Mouse (Mus musculus): ENCODE data around the gene Clec4g. TPM values are rescaled to one million over a fixed set of nuclear protein-coding genes. Genes with fewer than 3 reads are reported as not detected.
A peak's percentile ranks its signal among the peaks of the same experiment; 100 is the strongest.

Gene Clec4g
- total RNA-seq, 2 experiments from 2014 or later: not detected

- no peak for ATAC-seq (replicated peaks; ENCODE audit: poor library complexity, severe bottlenecking)
These were observed 38.0 kb downstream of the Clec4g start for GRCm38 (mm10) chr8:3682435-3682834.

- no peak for ATAC-seq (replicated peaks; ENCODE audit: poor library complexity, severe bottlenecking)
These were observed 40.8 kb downstream of the Clec4g start for GRCm38 (mm10) chr8:3679656-3680055.

DNA sequence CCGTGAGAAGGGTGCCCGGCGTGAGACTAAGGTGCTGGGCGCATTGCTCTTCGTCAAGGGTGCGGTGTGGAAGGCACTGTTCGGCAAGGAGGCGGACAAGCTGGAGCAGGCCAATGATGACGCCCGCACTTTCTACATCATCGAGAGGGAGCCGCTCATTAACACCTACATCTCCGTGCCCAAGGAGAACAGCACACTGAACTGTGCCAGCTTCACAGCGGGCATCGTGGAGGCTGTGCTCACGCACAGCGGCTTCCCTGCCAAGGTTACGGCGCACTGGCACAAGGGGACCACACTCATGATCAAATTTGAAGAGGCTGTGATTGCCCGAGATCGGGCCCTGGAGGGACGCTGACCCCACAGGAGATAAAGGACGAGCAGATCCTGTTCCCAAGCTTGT lies 41.2 kb downstream of the Clec4g start:
- no peak for ATAC-seq (replicated peaks; ENCODE audit: poor library complexity, severe bottlenecking)

- no peak for ATAC-seq (replicated peaks; ENCODE audit: poor library complexity, severe bottlenecking)
These were observed 41.6 kb downstream of the Clec4g start for GRCm38 (mm10) chr8:3678831-3679230.

DNA sequence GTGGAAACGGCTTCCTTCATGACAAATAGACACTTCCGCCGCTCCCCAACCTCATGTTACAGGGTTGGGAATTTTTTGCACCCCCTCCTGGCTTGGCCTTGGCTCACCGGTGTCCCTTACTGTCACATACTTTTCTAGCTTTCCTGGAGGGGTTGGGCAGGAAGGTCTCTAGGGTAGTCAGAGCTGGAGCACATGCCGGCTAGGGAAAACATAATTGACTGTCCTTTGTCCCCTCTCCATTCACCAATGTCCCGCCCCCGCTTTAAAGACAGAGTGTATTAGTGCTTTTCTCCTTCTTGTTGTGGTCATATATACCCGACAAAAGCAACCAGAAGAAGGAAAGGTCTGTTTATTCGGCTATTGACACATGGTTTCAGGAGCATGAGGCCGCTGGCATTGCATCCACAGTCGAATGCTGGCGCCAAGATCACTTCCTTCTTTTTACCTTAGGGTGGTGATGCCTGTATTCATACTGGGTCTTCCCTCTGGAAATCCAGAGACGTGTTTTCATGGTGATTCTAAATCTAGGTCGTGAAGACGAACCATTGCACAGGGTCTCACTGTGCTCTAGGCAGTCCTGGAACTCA lies 43.4 kb downstream of the Clec4g start:
- ATAC-seq (replicated peaks; ENCODE audit: poor library complexity, severe bottlenecking): peak; percentile 43

GRCm38 (mm10) chr8:3676131-3676992 lies 44.1 kb downstream of the Clec4g start, which contains the start of gene Trappc5:
Gene Trappc5, plus strand, starts transcription at chr8:3676299.
- ATAC-seq (replicated peaks; ENCODE audit: poor library complexity, severe bottlenecking): peak; percentile 72

DNA sequence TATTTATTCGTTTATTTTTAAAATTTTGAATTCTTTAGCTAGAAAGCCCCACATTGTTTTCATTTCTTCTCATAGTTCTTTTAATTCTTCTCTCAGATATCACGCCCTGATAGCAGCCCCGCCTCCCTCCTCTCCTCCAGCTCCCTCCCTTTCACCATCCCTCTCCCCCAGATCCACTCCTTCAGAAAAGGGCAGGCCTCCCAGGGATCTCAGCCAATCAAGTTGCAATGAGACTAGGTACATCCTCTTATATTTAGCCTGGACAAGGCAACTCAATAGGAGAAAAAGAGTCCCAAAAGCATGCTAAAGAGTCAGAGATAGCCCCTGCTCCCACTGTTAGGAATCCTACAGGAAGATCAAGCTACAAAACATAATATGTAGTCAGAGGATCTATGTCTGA lies 45.8 kb downstream of the Clec4g start:
- ATAC-seq (replicated peaks; ENCODE audit: poor library complexity, severe bottlenecking): no peak

DNA sequence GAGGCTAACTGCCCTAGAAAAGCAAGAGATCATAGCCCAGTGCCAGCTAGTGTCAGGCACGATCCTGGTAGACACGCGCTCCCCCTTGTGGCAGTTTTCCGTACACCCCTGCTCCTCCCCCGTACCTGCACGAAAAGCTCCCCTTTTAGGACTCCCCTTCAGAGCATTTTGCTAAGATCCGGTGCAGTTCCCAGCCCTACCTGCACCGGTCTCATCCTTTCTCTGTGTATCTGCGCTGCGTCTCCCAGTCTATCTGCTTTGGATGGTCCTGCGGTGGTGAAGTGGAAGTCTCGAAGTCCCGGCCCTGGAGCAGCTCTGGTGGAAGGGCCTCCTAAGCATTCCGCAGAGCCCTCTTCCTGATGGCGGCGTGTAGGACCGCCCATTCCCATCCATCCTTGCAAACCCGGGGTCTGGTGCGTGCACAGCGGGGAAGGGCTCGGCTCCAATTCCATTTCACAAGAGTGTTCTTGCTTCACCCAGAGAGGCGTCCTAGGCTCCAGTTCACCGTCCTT lies 48.4 kb downstream of the Clec4g start, which contains the start of gene Fcor:
Gene Fcor (minus strand): TSS at position 383 of the 512 bp plus-strand sequence.
- ATAC-seq (replicated peaks; ENCODE audit: poor library complexity, severe bottlenecking): peak; percentile 54

DNA sequence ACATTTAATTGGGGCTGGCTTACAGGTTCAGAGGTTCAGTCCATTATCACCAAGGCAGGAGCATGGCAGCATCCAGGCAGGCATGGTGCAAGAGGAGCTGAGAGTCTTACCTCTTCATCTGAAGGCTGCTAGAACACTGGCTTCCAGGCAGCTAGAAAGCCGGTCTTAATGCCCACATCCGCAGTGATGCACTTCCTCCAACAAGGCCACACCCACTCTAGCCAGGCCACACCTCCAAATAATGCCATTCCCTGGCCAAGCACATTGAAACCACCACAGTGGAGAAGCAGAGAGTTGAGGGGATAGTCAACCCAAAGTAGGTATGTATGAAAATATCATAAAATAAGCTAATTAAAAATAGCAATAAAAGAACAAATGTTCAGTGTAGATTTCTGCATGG lies 50.1 kb downstream of the Clec4g start:
- ATAC-seq (replicated peaks; ENCODE audit: poor library complexity, severe bottlenecking): peak; percentile 47

- ATAC-seq (replicated peaks; ENCODE audit: poor library complexity, severe bottlenecking): peak; percentile 55
These were observed 54.9 kb downstream of the Clec4g start, which contains the start of gene Mcemp1 for GRCm38 (mm10) chr8:3665507-3665906. Gene Mcemp1, plus strand, starts transcription at chr8:3665754.

GRCm38 (mm10) chr8:3664405-3664804 lies 56.0 kb downstream of the Clec4g start:
- peak; percentile 82 for ATAC-seq (replicated peaks; ENCODE audit: poor library complexity, severe bottlenecking)

DNA sequence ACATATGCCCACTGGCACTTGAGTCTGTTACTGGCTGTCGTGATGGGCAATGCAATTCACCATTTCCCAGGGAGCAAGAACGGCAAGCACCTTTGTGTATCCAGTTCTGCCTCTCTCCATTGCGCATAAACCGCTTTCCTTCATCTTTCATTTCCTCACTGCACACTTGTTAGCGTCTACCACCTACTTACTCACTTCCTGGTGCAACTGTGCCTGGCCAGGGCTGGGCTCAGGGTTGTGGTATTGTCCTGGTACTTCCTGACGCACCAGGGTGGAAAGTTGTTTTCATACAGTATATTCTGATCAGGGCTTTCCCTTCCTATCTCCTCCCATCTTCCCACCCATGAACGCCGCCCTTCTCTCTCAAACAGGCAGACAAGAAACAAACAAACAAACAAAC lies 59.6 kb downstream of the Clec4g start:
- ATAC-seq (replicated peaks; ENCODE audit: poor library complexity, severe bottlenecking): peak; percentile 64

Other genes with a start within 250 kb of the Clec4g start
- not detected in 2 replicates for gene Tex45, start 249.8 kb downstream of the Clec4g start, total RNA-seq (2014; fragmentation: Nextera tagmentation)
- not detected in 2 replicates for gene Tex45, start 249.8 kb downstream of the Clec4g start, total RNA-seq (2017)
- gene Zfp358, start 227.5 kb downstream of the Clec4g start, total RNA-seq (2014; fragmentation: Nextera tagmentation): 11.8 and 17.0 TPM in 2 replicates
- 3.3 and 5.0 TPM in 2 replicates for gene Zfp358, start 227.5 kb downstream of the Clec4g start, total RNA-seq (2017)
- gene Mcoln1, start 220.2 kb downstream of the Clec4g start, total RNA-seq (2014; fragmentation: Nextera tagmentation): 26.7 and 55.5 TPM in 2 replicates
- 21.8 and 41.5 TPM in 2 replicates for gene Mcoln1, start 220.2 kb downstream of the Clec4g start, total RNA-seq (2017)
- gene Pnpla6, start 205.3 kb downstream of the Clec4g start, total RNA-seq (2014; fragmentation: Nextera tagmentation): 39.0 and 39.4 TPM in 2 replicates
- 11.8 and 16.8 TPM in 2 replicates for gene Pnpla6, start 205.3 kb downstream of the Clec4g start, total RNA-seq (2017)
- not detected in 2 replicates for gene C330021F23Rik, start 152.7 kb downstream of the Clec4g start, total RNA-seq (2014; fragmentation: Nextera tagmentation)
- gene C330021F23Rik, start 152.7 kb downstream of the Clec4g start, total RNA-seq (2017): 0.43 TPM in 1 of 2 replicates, not detected in the other
- gene Camsap3, start 133.4 kb downstream of the Clec4g start, total RNA-seq (2014; fragmentation: Nextera tagmentation): 0.19 and 0.82 TPM in 2 replicates
- gene Camsap3, start 133.4 kb downstream of the Clec4g start, total RNA-seq (2017): 0.13 TPM in 1 of 2 replicates, not detected in the other
- gene Xab2, start 99.3 kb downstream of the Clec4g start, total RNA-seq (2014; fragmentation: Nextera tagmentation): 33.1 and 35.2 TPM in 2 replicates
- gene Xab2, start 99.3 kb downstream of the Clec4g start, total RNA-seq (2017): 44.9 and 51.3 TPM in 2 replicates
- 118 and 132 TPM in 2 replicates for gene Pet100, start 99.1 kb downstream of the Clec4g start, total RNA-seq (2014; fragmentation: Nextera tagmentation)
- gene Pet100, start 99.1 kb downstream of the Clec4g start, total RNA-seq (2017): 141 and 273 TPM in 2 replicates
- gene Pcp2, start 95.1 kb downstream of the Clec4g start, total RNA-seq (2014; fragmentation: Nextera tagmentation): not detected in 2 replicates
- not detected in 2 replicates for gene Pcp2, start 95.1 kb downstream of the Clec4g start, total RNA-seq (2017)
- gene Stxbp2, start 89.7 kb downstream of the Clec4g start, total RNA-seq (2014; fragmentation: Nextera tagmentation): 194 and 226 TPM in 2 replicates
- 109 and 135 TPM in 2 replicates for gene Stxbp2, start 89.7 kb downstream of the Clec4g start, total RNA-seq (2017)
- 0.73 TPM in 1 of 2 replicates, not detected in the other for gene Retn, start 64.9 kb downstream of the Clec4g start, total RNA-seq (2014; fragmentation: Nextera tagmentation)
- not detected in 2 replicates for gene Retn, start 64.9 kb downstream of the Clec4g start, total RNA-seq (2017)
- gene Mcemp1, start 54.9 kb downstream of the Clec4g start, total RNA-seq (2014; fragmentation: Nextera tagmentation): 14.1 and 33.6 TPM in 2 replicates
- gene Mcemp1, start 54.9 kb downstream of the Clec4g start, total RNA-seq (2017): 18.5 and 18.9 TPM in 2 replicates
- 27.9 and 43.5 TPM in 2 replicates for gene Fcor, start 48.3 kb downstream of the Clec4g start, total RNA-seq (2014; fragmentation: Nextera tagmentation)
- 13.1 and 14.4 TPM in 2 replicates for gene Fcor, start 48.3 kb downstream of the Clec4g start, total RNA-seq (2017)
- 24.1 and 27.2 TPM in 2 replicates for gene Trappc5, start 44.4 kb downstream of the Clec4g start, total RNA-seq (2014; fragmentation: Nextera tagmentation)
- 30.9 and 39.8 TPM in 2 replicates for gene Trappc5, start 44.4 kb downstream of the Clec4g start, total RNA-seq (2017)
- gene Fcer2a, start 26.5 kb downstream of the Clec4g start, total RNA-seq (2014; fragmentation: Nextera tagmentation): not detected in 2 replicates
- not detected in 2 replicates for gene Fcer2a, start 26.5 kb downstream of the Clec4g start, total RNA-seq (2017)
- gene Cd209a, start 28.3 kb upstream of the Clec4g start, total RNA-seq (2014; fragmentation: Nextera tagmentation): 2.2 TPM in 1 of 2 replicates, not detected in the other
- gene Cd209a, start 28.3 kb upstream of the Clec4g start, total RNA-seq (2017): 1.1 and 3.8 TPM in 2 replicates
- not detected in 2 replicates for gene Cd209e, start 133.7 kb upstream of the Clec4g start, total RNA-seq (2014; fragmentation: Nextera tagmentation)
- gene Cd209e, start 133.7 kb upstream of the Clec4g start, total RNA-seq (2017): not detected in 2 replicates
- gene Cd209d, start 157.9 kb upstream of the Clec4g start, total RNA-seq (2014; fragmentation: Nextera tagmentation): not detected in 2 replicates
- gene Cd209d, start 157.9 kb upstream of the Clec4g start, total RNA-seq (2017): not detected in 2 replicates
- gene Cd209b, start 206.2 kb upstream of the Clec4g start, total RNA-seq (2014; fragmentation: Nextera tagmentation): not detected in 2 replicates
- gene Cd209b, start 206.2 kb upstream of the Clec4g start, total RNA-seq (2017): not detected in 2 replicates
- gene Cd209c, start 234.1 kb upstream of the Clec4g start, total RNA-seq (2014; fragmentation: Nextera tagmentation): not detected in 2 replicates
- not detected in 2 replicates for gene Cd209c, start 234.1 kb upstream of the Clec4g start, total RNA-seq (2017)